Mouse (Mus musculus) lung, adult 2 months (tissue): ENCODE data around the gene Dhx58. TPM values are rescaled to one million over a fixed set of nuclear protein-coding genes. Genes with fewer than 3 reads are reported as not detected.
A peak's percentile ranks its signal among the peaks of the same experiment; 100 is the strongest.

Experiments used
- DNase-seq: peaks from one replicate; pipeline ENCODE4 v3.0.0; 2022
- H3K4me1 ChIP-seq: fragments of 200-500 bp; 2 replicates; pipeline ENCODE4 v1.6.1; 2011; ENCODE audit warnings: low read length; ENCODE audit not compliant: control insufficient read depth, insufficient read depth
- H3K4me3 ChIP-seq: fragments of 200-500 bp; replicated peaks from 2 replicates; pipeline ENCODE3; 2011; ENCODE audit warnings: low read depth, mild to moderate bottlenecking, control low read depth, low read length; ENCODE audit errors: extremely low read depth
- CTCF ChIP-seq: fragments of 200-500 bp; IDR thresholded peaks from 2 replicates; pipeline ENCODE4 v1.5.1; 2011; ENCODE audit warnings: mild to moderate bottlenecking, low read length, control low read depth; ENCODE audit not compliant: insufficient read depth
- POLR2A ChIP-seq: fragments of 200-500 bp; IDR thresholded peaks from 2 replicates; pipeline ENCODE4 v1.6.1; 2011; ENCODE audit warnings: low read depth, mild to moderate bottlenecking, control low read depth, low read length, borderline replicate concordance; ENCODE audit errors: extremely low read depth
- WGBS: fragments of 180-500 bp; shearing (Covaris S2); methylation state at CpG from one replicate; pipeline ENCODE4 v1.1.7; 2018; 5-methylcytosine and 5-hydroxymethylcytosine counted together
- polyA plus RNA-seq: library from polyadenylated mRNA; depleted of rRNA; stranded (reverse); fragments of >200 nt; gene quantifications from 2 replicates; pipeline ENCODE4 v1.2.3, GENCODE M21; 2012

The Dhx58 gene
- polyA plus RNA-seq, 1 experiment = 9.8 TPM

GRCm38 (mm10) chr11:100738066-100738604 lies 34.1 kb upstream of the Dhx58 start, which contains the start of gene Rab5c:
Gene Rab5c, minus strand, starts transcription at chr11:100738215.
- DNase-seq = peak; percentile 98
- WGBS = under 1% methylated on average over 39 of the region's 39 CpGs
- no peak for TF ChIP-seq CTCF
- TF ChIP-seq POLR2A = peak; percentile 61; the same call in 1 of the 2 replicates
- Histone ChIP-seq H3K4me3 (peak within 1 kb of the TSS; percentile 98), H3K4me1 (peaks cover 18% of the 10 kb centered on the region)

- WGBS = under 1% methylated on average over 13 of the region's 13 CpGs
- DNase-seq = no peak
- H3K4me1 ChIP-seq = peaks cover 18% of the 10 kb centered on the region
Observed at GRCm38 (mm10) chr11:100737105-100737733, 33.1 kb upstream of the Dhx58 start.

GRCm38 (mm10) chr11:100736746-100737080 lies 32.6 kb upstream of the Dhx58 start:
- no peak for DNase-seq
- 44% methylated on average over 4 of the region's 4 CpGs for WGBS
- peak overlapping the region; percentile 98 for H3K4me3 ChIP-seq
- H3K4me1 ChIP-seq = peaks cover 18% of the 10 kb centered on the region
- TF ChIP-seq CTCF (no peak), POLR2A (no peak)

More at GRCm38 (mm10) chr11:100737105-100737733, 33.1 kb upstream of the Dhx58 start:
- peak overlapping the region; percentile 98 for H3K4me3 ChIP-seq
- TF ChIP-seq CTCF (no peak), POLR2A (no peak)

- DNase-seq = no peak
- Histone ChIP-seq H3K4me1 (peaks cover 18% of the 10 kb centered on the region), H3K4me3 (peak overlapping the region; percentile 47)
- WGBS = 33% methylated on average over 14 of the region's 14 CpGs
- TF ChIP-seq POLR2A (no peak), CTCF (no peak)
Observed at GRCm38 (mm10) chr11:100735954-100736745, 32.1 kb upstream of the Dhx58 start.

DNA sequence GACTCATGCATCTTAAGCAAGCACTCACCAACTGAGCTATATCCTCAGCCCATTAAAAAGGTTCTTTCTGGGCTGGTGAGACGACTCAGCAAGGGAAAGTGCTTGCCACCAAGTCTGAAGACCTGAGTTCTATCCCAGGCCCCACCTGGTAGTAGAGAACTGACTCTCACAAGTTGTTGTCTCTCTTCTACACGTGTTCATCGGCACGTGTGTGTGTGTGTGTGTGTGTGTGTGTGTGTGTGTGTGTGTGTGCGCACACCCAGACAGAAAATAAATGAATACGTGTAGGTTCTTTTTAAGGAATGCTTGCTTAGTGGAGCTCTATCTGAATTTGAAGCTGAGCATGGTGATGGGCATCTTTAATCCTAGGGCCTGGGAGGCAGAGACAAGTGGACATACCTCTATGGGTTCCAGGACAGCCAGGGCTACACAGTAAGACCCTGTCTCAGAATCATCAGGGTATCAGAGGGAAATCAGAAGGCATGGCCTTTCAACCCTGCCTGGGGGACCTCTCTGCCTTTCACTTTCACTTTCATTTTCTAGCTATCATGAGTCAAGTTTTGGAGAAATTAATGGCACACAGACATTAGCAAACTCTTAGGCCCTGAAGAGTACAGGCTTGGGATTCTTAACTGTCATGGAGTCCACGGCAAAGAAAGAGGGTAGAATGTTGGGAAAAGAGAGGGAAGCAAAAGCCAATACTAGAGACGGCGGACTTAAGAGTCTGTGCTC lies 31.2 kb upstream of the Dhx58 start:
- DNase-seq = no peak
- Histone ChIP-seq H3K4me3 (peak overlapping the region; percentile 14), H3K4me1 (peaks cover 18% of the 10 kb centered on the region)
- TF ChIP-seq POLR2A (no peak), CTCF (no peak)
- 71% methylated on average over 9 of the region's 9 CpGs for WGBS

- no peak for DNase-seq
- Histone ChIP-seq H3K4me3 (no peak overlapping the region), H3K4me1 (peaks cover 10% of the 10 kb centered on the region)
- WGBS = 75% methylated on average over 6 of the region's 6 CpGs
- TF ChIP-seq POLR2A (no peak), CTCF (no peak)
Observed at GRCm38 (mm10) chr11:100730477-100731205, 26.6 kb upstream of the Dhx58 start.

DNA sequence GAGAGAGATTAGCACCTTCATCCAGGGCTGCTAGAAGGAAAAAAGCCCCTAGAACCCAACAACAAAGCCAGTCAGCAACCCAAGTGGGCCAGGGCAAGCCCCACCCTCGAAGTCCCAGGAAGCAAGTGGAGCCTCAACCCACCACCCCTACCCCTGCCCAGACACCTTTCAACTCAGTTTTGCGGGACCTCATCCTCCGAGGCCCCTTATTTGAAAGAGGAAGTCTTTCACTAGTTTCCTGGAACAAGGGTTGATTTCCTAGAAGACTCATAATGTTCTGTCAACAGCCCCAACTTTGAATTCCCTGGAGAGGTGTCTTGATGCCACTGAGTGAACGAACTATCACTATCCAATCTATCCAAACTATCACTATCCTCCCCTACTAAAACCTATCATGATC lies 25.9 kb upstream of the Dhx58 start:
- TF ChIP-seq POLR2A = no peak
- TF ChIP-seq CTCF = no peak
- H3K4me1 ChIP-seq = peaks cover 12% of the 10 kb centered on the region

DNA sequence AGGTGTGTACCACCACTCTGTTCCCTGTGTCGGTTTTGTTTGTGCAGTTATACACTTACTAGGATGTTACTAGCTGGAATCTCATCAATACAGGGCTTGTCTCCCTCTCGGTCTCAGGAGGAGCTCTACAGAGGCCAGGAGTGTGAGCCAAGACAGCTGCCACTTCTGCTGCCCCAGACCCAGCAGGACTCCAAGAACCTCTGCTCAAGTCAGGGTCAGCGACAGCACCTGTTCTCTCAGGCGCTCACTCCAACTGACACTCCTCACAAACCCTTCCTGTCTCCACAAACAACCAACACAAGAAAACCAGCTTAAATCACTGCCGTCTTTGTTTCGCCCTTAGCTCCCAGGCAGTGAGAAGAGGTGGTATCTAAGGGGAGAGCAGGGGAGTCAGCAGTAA lies 24.5 kb upstream of the Dhx58 start:
- peaks cover 21% of the 10 kb centered on the region for H3K4me1 ChIP-seq

More for the DNA sequence above, 25.9 kb upstream of the Dhx58 start:
- 62% methylated on average over 4 of the region's 4 CpGs for WGBS
- no peak for DNase-seq
- no peak overlapping the region for H3K4me3 ChIP-seq

GRCm38 (mm10) chr11:100727201-100727600 lies 23.1 kb upstream of the Dhx58 start:
- Histone ChIP-seq H3K4me1 (peaks cover 28% of the 10 kb centered on the region), H3K4me3 (no peak overlapping the region)
- TF ChIP-seq CTCF (no peak), POLR2A (no peak)
- DNase-seq = no peak
- 88% methylated on average over 3 of the region's 3 CpGs for WGBS

More for the DNA sequence above, 24.5 kb upstream of the Dhx58 start:
- no peak for TF ChIP-seq CTCF
- no peak for TF ChIP-seq POLR2A
- DNase-seq = no peak
- WGBS = 79% methylated on average over 6 of the region's 6 CpGs
- H3K4me3 ChIP-seq = no peak overlapping the region
